Comparison of ENCODE assay signal across 11 mouse cellular contexts in the genomic region with DNA sequence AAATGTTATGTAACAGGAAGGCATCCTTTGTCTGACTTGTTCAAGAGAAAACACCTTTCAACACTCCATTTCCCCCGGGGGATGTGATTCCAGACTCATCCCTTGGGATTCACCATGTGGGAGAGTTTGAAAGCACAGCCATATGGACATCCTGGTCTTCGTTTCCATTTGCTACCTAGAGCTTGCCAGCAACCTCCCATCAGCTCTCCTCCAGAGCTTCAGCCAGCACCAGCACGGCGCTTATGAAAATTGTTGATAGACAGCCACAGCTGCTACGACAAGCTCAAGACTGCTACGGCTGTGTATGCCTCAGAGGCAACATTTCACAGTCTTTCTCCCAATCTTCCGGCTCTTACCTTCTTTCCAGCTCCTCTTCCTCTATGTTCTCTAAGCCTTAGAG.
A peak's percentile ranks its signal among the peaks of the same experiment; 100 is the strongest.
DNase-seq lines count a peak whose midpoint lies in the region; ATAC-seq and TF ChIP-seq lines count a peak whose summit lies in the region.
"Had no signal": no experiment of that assay in that cellular context is flagged by ENCODE, and none has a peak within 500 bp of the region (broad histone marks: within the 10 kb centered on the region; RNA-seq: fewer than 3 reads in every experiment).

No protein-coding gene starts in this region.

- WGBS in forebrain, embryonic 16.5 days = 55% methylated on average over 7 of the region's 7 CpGs
- whole genome bisulfite sequencing in forebrain, embryonic 15.5 days = 60% methylated on average over 7 of the region's 7 CpGs
- WGBS in kidney, embryonic 16.5 days = 78% methylated on average over 7 of the region's 7 CpGs
- WGBS in lung, postnatal 0 days = 79% methylated on average over 7 of the region's 7 CpGs

- H3K4me1 ChIP-seq in forebrain, embryonic 16.5 days (replicated peaks; ENCODE audit: control insufficient read depth, insufficient read depth, low read length) = peaks cover 5% of the 10 kb centered on the region
- no peaks in the 10 kb centered on the region for H3K4me1 ChIP-seq in forebrain, embryonic 15.5 days
- H3K4me1 ChIP-seq in kidney, embryonic 16.5 days (ENCODE audit: insufficient read depth, low read length) = peaks cover 12% of the 10 kb centered on the region
- H3K4me1 ChIP-seq in lung, postnatal 0 days (ENCODE audit: insufficient read depth, low read depth, low read length) = no peaks in the 10 kb centered on the region
- H3K4me1 ChIP-seq: liver, embryonic 15.5 days; megakaryocyte, embryonic 14.5 days had no signal

- TF ChIP-seq EP300 in lung, postnatal 0 days (IDR thresholded peaks at IDR 0.05) = no peak

- H3K27me3 ChIP-seq in forebrain, embryonic 16.5 days (replicated peaks; ENCODE audit: control insufficient read depth, insufficient read depth, low read length) = peaks cover 10% of the 10 kb centered on the region; the same call in 1 of the 2 replicates
- peaks cover 9% of the 10 kb centered on the region; the same call in 1 of the 2 replicates for H3K27me3 ChIP-seq in forebrain, embryonic 15.5 days
- no peaks in the 10 kb centered on the region for H3K27me3 ChIP-seq in kidney, embryonic 16.5 days (ENCODE audit: insufficient read depth, low read length)
- H3K27me3 ChIP-seq in lung, postnatal 0 days (replicated peaks; ENCODE audit: insufficient read depth, low read length) = no peaks in the 10 kb centered on the region
- H3K27me3 ChIP-seq: liver, embryonic 15.5 days; megakaryocyte, embryonic 14.5 days had no signal

- H3K27ac ChIP-seq in forebrain, embryonic 16.5 days (ENCODE audit: low read length) = no peak overlapping the region
- no peak overlapping the region for H3K27ac ChIP-seq in forebrain, embryonic 15.5 days (replicated peaks)
- H3K27ac ChIP-seq in kidney, embryonic 16.5 days (ENCODE audit: low read length) = no peak overlapping the region
- no peak overlapping the region for H3K27ac ChIP-seq in lung, postnatal 0 days (ENCODE audit: low read length)
- H3K27ac ChIP-seq: liver, embryonic 15.5 days had no signal

- TF ChIP-seq CTCF in lung, postnatal 0 days (IDR thresholded peaks at IDR 0.05) = no peak

- no peak overlapping the region for H3K4me3 ChIP-seq in forebrain, embryonic 16.5 days (replicated peaks; ENCODE audit: low read length)
- no peak overlapping the region for H3K4me3 ChIP-seq in forebrain, embryonic 15.5 days
- no peak overlapping the region for H3K4me3 ChIP-seq in kidney, embryonic 16.5 days (ENCODE audit: low read length)
- no peak overlapping the region for H3K4me3 ChIP-seq in lung, postnatal 0 days (ENCODE audit: low read depth, low read length)
- H3K4me3 ChIP-seq: liver, embryonic 15.5 days; megakaryocyte, embryonic 14.5 days had no signal

- DNase-seq in left cerebral cortex, adult 18-20 months (ENCODE audit: low spot score in 2 of 2) = peak; percentile 27 to 29
- DNase-seq in left cerebral cortex, postnatal 10 days (ENCODE audit: extremely low spot score in 1 of 2, low spot score in 2 of 2) = no peak
- DNase-seq in layer of hippocampus, adult 11-12 months (ENCODE audit: low spot score) = peak; percentile 32
- peak; percentile 83 for DNase-seq in skeletal muscle tissue, adult 2 months (ENCODE audit: low read depth, low spot score)
- DNase-seq in lung, postnatal 0 days (ENCODE audit: low spot score) = no peak

- H3K9ac ChIP-seq in forebrain, embryonic 16.5 days (replicated peaks; ENCODE audit: low read depth, low read length) = no peak overlapping the region
- no peak overlapping the region for H3K9ac ChIP-seq in forebrain, embryonic 15.5 days (replicated peaks)
- no peak overlapping the region for H3K9ac ChIP-seq in kidney, embryonic 16.5 days (replicated peaks; ENCODE audit: low read length)
- no peak overlapping the region for H3K9ac ChIP-seq in lung, postnatal 0 days (replicated peaks; ENCODE audit: low read depth)
- H3K9ac ChIP-seq: liver, embryonic 15.5 days had no signal

- H3K36me3 ChIP-seq in forebrain, embryonic 16.5 days (ENCODE audit: control insufficient read depth, insufficient read depth) = no peaks in the 10 kb centered on the region
- H3K36me3 ChIP-seq in forebrain, embryonic 15.5 days = no peaks in the 10 kb centered on the region
- H3K36me3 ChIP-seq in kidney, embryonic 16.5 days (ENCODE audit: insufficient read depth, low read length) = no peaks in the 10 kb centered on the region
- no peaks in the 10 kb centered on the region for H3K36me3 ChIP-seq in lung, postnatal 0 days (ENCODE audit: insufficient read depth, low read length)
- H3K36me3 ChIP-seq: liver, embryonic 15.5 days had no signal

- intact Hi-C loops in left cerebral cortex, postnatal 10 days (cut with DNase I) = no loop called here

- no peak overlapping the region for H3K4me2 ChIP-seq in forebrain, embryonic 16.5 days (ENCODE audit: low read length)
- no peak overlapping the region for H3K4me2 ChIP-seq in forebrain, embryonic 15.5 days (replicated peaks)
- H3K4me2 ChIP-seq in kidney, embryonic 16.5 days (replicated peaks; ENCODE audit: low read depth, low read length) = no peak overlapping the region
- H3K4me2 ChIP-seq in lung, postnatal 0 days (replicated peaks; ENCODE audit: low read depth, low read length) = no peak overlapping the region
- H3K4me2 ChIP-seq: liver, embryonic 15.5 days had no signal

- H3K9me3 ChIP-seq in forebrain, embryonic 16.5 days (ENCODE audit: control insufficient read depth, low read length) = no peaks in the 10 kb centered on the region
- no peaks in the 10 kb centered on the region for H3K9me3 ChIP-seq in forebrain, embryonic 15.5 days
- H3K9me3 ChIP-seq in kidney, embryonic 16.5 days (ENCODE audit: low read length) = no peaks in the 10 kb centered on the region
- H3K9me3 ChIP-seq in lung, postnatal 0 days (ENCODE audit: low read length) = no peaks in the 10 kb centered on the region
- H3K9me3 ChIP-seq: liver, embryonic 15.5 days had no signal

- ATAC-seq in forebrain, embryonic 16.5 days = peak; percentile 64; the same call in 1 of the 2 replicates
- no peak for ATAC-seq in forebrain, embryonic 15.5 days (replicated peaks)
- no peak for ATAC-seq in kidney, embryonic 16.5 days (ENCODE audit: low FRiP score, low TSS enrichment)
- no peak for ATAC-seq in lung, postnatal 0 days
- ATAC-seq: CD4-positive, CD25-positive, alpha-beta regulatory T cell, adult 4 months had no signal

Comparison
In these comparisons a context has a peak if more than half of its experiments do, and no peak if none do; other contexts are left out.
1. DNase-seq: peak in left cerebral cortex, adult 18-20 months (2 of 2), layer of hippocampus, adult 11-12 months (single experiment) and skeletal muscle tissue, adult 2 months (single experiment); none in left cerebral cortex, postnatal 10 days (0 of 2) and lung, postnatal 0 days (single experiment).